Mouse (Mus musculus) hindbrain, embryonic 12.5 days (tissue): ENCODE measurements around the gene Nos2. TPM values are rescaled to one million over a fixed set of nuclear protein-coding genes. Genes with fewer than 3 reads are reported as not detected.
"Not testable (repeated sequence)": the region's sequence is repeated elsewhere in the genome, so short reads cannot be mapped to it uniquely, and the experiment has no call there.

Source experiments
- ATAC-seq: fragments of 200-750 bp; cut with Nextera tagmentation; 2 replicates; pipeline ENCODE4 v1.8.0; 2017; ENCODE audit warnings: moderate TSS enrichment; ENCODE audit not compliant: low FRiP score
- H3K27ac ChIP-seq: fragments of 300-500 bp; sonication (generic); 2 replicates; pipeline ENCODE4 v1.5.1; 2016; ENCODE audit warnings: mild to moderate bottlenecking
- H3K27me3 ChIP-seq: fragments of 300-500 bp; sonication (generic); 2 replicates; pipeline ENCODE4 v1.6.1; 2016; ENCODE audit warnings: mild to moderate bottlenecking
- H3K36me3 ChIP-seq: fragments of 300-500 bp; sonication (generic); 2 replicates; pipeline ENCODE4 v1.6.1; 2016; ENCODE audit warnings: mild to moderate bottlenecking
- H3K4me1 ChIP-seq: fragments of 300-500 bp; sonication (generic); 2 replicates; pipeline ENCODE4 v1.6.1; 2016
- H3K4me2 ChIP-seq: fragments of 300-500 bp; sonication (generic); replicated peaks from 2 replicates; pipeline ENCODE4 v1.6.1; 2016; ENCODE audit warnings: mild to moderate bottlenecking
- H3K4me3 ChIP-seq: fragments of 300-500 bp; sonication (generic); 2 replicates; pipeline ENCODE4 v1.5.1; 2016; ENCODE audit warnings: mild to moderate bottlenecking
- H3K9ac ChIP-seq: fragments of 300-500 bp; sonication (generic); 2 replicates; pipeline ENCODE4 v1.6.1; 2016; ENCODE audit warnings: mild to moderate bottlenecking, moderate library complexity
- H3K9me3 ChIP-seq: fragments of 300-500 bp; sonication (generic); replicated peaks from 2 replicates; pipeline ENCODE4 v1.6.1; 2016; ENCODE audit warnings: mild to moderate bottlenecking
- WGBS: fragments of 180-500 bp; shearing (Covaris S2); methylation state at CpG from one replicate; pipeline ENCODE4 v1.1.7; 2016; 5-methylcytosine and 5-hydroxymethylcytosine counted together
- polyA plus RNA-seq: library from polyadenylated mRNA; unstranded; fragments of >200 nt; fragmentation: Nextera tagmentation; extraction: Ambion mirVana; gene quantifications from 2 replicates; pipeline ENCODE4 v1.2.1, GENCODE M21; 2016

Nos2 gene
- polyA plus RNA-seq, 1 experiment from 2014 or later, result 1.4 TPM

- 86% methylated on average over 12 of the region's 12 CpGs for WGBS
- Histone ChIP-seq H3K4me1 (no peaks in the 10 kb centered on the region), H3K27me3 (no peaks in the 10 kb centered on the region), H3K9me3 (no peaks in the 10 kb centered on the region), H3K27ac (no peak overlapping the region), H3K4me3 (no peak overlapping the region), H3K4me2 (no peak overlapping the region), H3K9ac (no peak overlapping the region), H3K36me3 (no peaks in the 10 kb centered on the region)
- no peak for ATAC-seq
These were observed 62.1 kb downstream of the Nos2 start for GRCm38 (mm10) chr11:78982513-78983291.

DNA sequence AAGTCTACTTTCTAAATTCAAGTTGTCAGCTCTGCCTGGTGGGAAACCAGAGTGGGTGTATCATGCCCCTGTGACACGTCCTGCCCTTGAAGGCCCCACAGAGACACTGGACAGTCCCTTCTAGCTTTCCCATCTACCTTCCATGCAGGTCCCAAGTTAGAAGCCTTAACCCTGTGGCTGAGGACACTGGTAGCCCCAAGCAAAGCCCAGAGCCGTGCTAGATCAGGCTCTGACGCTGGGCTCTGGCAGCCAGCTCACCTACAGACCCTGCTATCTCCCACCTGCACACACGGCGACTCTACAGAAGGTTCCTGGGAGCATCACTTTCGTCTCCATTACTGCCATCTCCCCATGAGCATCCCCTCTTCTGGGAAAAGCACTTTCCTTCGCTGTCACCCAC, 63.0 kb downstream of the Nos2 start:
- Histone ChIP-seq H3K4me3 (no peak overlapping the region), H3K36me3 (no peaks in the 10 kb centered on the region), H3K27me3 (no peaks in the 10 kb centered on the region), H3K4me2 (no peak overlapping the region), H3K9me3 (no peaks in the 10 kb centered on the region), H3K4me1 (no peaks in the 10 kb centered on the region), H3K9ac (no peak overlapping the region), H3K27ac (no peak overlapping the region)
- 89% methylated on average over 7 of the region's 7 CpGs for WGBS
- ATAC-seq, result no peak

- ATAC-seq, result no peak
- no peaks in the 10 kb centered on the region for H3K36me3 ChIP-seq
These were observed 64.0 kb downstream of the Nos2 start, which contains the start of gene Lgals9 for GRCm38 (mm10) chr11:78984483-78985177. Lgals9 (minus strand) TSS chr11:78984946.

DNA sequence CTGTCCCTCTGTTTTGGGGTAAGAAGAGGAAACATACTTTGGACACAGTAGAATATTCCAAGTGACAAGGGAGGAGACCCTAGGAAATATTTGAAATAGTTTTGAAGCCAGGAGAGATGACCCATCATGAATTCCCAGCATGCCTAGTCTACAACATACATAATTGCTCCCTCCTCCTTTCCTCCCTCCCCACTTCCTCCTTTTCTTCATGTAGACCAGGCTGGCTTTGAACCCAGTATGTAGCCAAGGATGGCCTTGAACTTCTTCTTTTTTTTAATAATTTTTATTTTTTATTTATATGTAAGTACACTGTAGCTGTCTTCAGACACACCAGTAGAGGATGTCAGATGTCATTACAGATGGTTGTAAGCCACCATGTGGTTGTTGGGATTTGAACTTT, 64.9 kb downstream of the Nos2 start:
- Histone ChIP-seq H3K9ac (no peak overlapping the region), H3K27me3 (no peaks in the 10 kb centered on the region), H3K4me2 (no peak overlapping the region), H3K4me1 (no peaks in the 10 kb centered on the region), H3K9me3 (no peaks in the 10 kb centered on the region; the same call in 1 of the 2 replicates), H3K36me3 (no peaks in the 10 kb centered on the region), H3K27ac (no peak overlapping the region), H3K4me3 (no peak overlapping the region)
- no peak for ATAC-seq

More at GRCm38 (mm10) chr11:78984483-78985177, 64.0 kb downstream of the Nos2 start, which contains the start of gene Lgals9:
- no peaks in the 10 kb centered on the region for H3K27me3 ChIP-seq
- no peaks in the 10 kb centered on the region for H3K9me3 ChIP-seq
- H3K27ac ChIP-seq, result no peak within 1 kb of the TSS
- no peaks in the 10 kb centered on the region for H3K4me1 ChIP-seq
- no peak within 1 kb of the TSS for H3K9ac ChIP-seq
- H3K4me3 ChIP-seq, result no peak within 1 kb of the TSS
- WGBS, result 80% methylated on average over 10 of the region's 10 CpGs
- no peak within 1 kb of the TSS for H3K4me2 ChIP-seq

- no peak overlapping the region for H3K27ac ChIP-seq
- H3K36me3 ChIP-seq, result no peaks in the 10 kb centered on the region
- WGBS, result 89% methylated on average over 10 of the region's 10 CpGs
- H3K9me3 ChIP-seq, result no peaks in the 10 kb centered on the region; the same call in 1 of the 2 replicates
- no peak overlapping the region for H3K9ac ChIP-seq
- no peak overlapping the region for H3K4me3 ChIP-seq
- no peaks in the 10 kb centered on the region for H3K4me1 ChIP-seq
- H3K27me3 ChIP-seq, result no peaks in the 10 kb centered on the region
- ATAC-seq, result no peak
- H3K4me2 ChIP-seq, result no peak overlapping the region
These were observed 65.9 kb downstream of the Nos2 start for GRCm38 (mm10) chr11:78986311-78987002.

DNA sequence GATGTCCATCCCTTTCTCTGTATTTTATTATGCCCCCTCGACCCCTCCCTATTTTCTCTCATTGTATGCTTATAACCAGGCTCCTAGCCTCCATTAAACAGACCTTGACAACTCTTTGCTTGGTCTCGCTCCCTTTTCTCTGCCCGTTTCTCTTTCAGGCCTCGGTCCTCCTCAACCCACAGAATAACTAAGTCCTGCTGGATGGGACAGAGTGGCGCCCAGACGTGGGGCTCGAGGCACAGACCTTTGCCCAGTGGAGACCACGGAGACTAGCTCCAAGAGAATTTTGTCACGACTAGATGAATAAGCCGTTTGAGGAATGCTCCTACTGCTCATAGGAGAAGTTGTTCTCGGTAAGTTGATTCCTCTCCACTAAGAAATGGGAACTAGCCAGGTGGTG, 68.6 kb downstream of the Nos2 start:
- H3K27ac ChIP-seq, H3K27me3 ChIP-seq, H3K4me2 ChIP-seq, H3K4me1 ChIP-seq, H3K36me3 ChIP-seq, H3K4me3 ChIP-seq, H3K9ac ChIP-seq, ATAC-seq, H3K9me3 ChIP-seq: not testable (repeated sequence)
- WGBS, result 94% methylated on average over 11 of the region's 11 CpGs

DNA sequence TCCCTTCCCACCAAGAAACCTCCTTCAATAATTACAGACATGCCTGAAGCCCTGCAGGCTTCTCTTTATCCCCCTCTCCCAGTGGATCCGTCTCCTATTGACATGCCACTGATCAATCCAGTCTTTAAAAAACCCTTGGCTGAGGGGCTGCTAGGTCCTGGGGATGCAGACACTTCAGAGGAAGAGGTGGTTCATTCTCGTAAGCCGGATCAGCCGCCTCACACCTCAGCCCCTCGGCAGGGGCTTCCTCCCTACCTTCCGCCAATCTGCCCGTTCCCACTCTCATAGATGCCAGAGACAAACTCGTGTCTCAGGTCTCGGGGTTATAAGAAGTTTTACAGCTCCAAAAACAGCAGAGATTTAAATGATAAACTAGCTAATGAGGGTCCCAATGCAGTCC, 69.5 kb downstream of the Nos2 start:
- no peak for ATAC-seq
- H3K4me2 ChIP-seq, result no peak overlapping the region
- whole genome bisulfite sequencing, result 91% methylated on average over 9 of the region's 9 CpGs

GRCm38 (mm10) chr11:78990875-78991543, 70.4 kb downstream of the Nos2 start:
- H3K9me3 ChIP-seq, H3K4me3 ChIP-seq: not testable (repeated sequence)
- WGBS, result 75% methylated on average over 5 of the region's 5 CpGs

More for the DNA sequence above, 69.5 kb downstream of the Nos2 start:
- H3K36me3 ChIP-seq, result no peaks in the 10 kb centered on the region
- H3K27ac ChIP-seq, result no peak overlapping the region
- H3K4me1 ChIP-seq, result no peaks in the 10 kb centered on the region
- H3K9ac ChIP-seq, result no peak overlapping the region
- H3K27me3 ChIP-seq, result no peaks in the 10 kb centered on the region
- no peak overlapping the region for H3K4me3 ChIP-seq
- H3K9me3 ChIP-seq, result no peaks in the 10 kb centered on the region; the same call in 1 of the 2 replicates

GRCm38 (mm10) chr11:78999118-78999517, 78.5 kb downstream of the Nos2 start:
- no peak for ATAC-seq
- Histone ChIP-seq H3K27ac (no peak overlapping the region), H3K9me3 (no peaks in the 10 kb centered on the region; the same call in 1 of the 2 replicates), H3K9ac (no peak overlapping the region), H3K27me3 (no peaks in the 10 kb centered on the region), H3K4me2 (no peak overlapping the region), H3K4me3 (no peak overlapping the region), H3K36me3 (no peaks in the 10 kb centered on the region), H3K4me1 (peaks cover 4% of the 10 kb centered on the region; the same call in 1 of the 2 replicates)
- 30% methylated on average over 5 of the region's 6 CpGs for WGBS

More at GRCm38 (mm10) chr11:78990875-78991543, 70.4 kb downstream of the Nos2 start:
- H3K9ac ChIP-seq, H3K27ac ChIP-seq, ATAC-seq, H3K27me3 ChIP-seq, H3K4me2 ChIP-seq, H3K36me3 ChIP-seq, H3K4me1 ChIP-seq: not testable (repeated sequence)

- WGBS, result 94% methylated on average over 4 of the region's 4 CpGs
- H3K9me3 ChIP-seq, result no peaks in the 10 kb centered on the region; the same call in 1 of the 2 replicates
- no peak overlapping the region for H3K4me3 ChIP-seq
- H3K9ac ChIP-seq, result no peak overlapping the region
- no peaks in the 10 kb centered on the region for H3K36me3 ChIP-seq
- H3K27me3 ChIP-seq, result no peaks in the 10 kb centered on the region
- no peak for ATAC-seq
- peaks cover 4% of the 10 kb centered on the region; the same call in 1 of the 2 replicates for H3K4me1 ChIP-seq
- no peak overlapping the region for H3K4me2 ChIP-seq
- no peak overlapping the region for H3K27ac ChIP-seq
These were observed 81.3 kb downstream of the Nos2 start for GRCm38 (mm10) chr11:79001871-79002270.

- no peak for ATAC-seq
- Histone ChIP-seq H3K36me3 (no peaks in the 10 kb centered on the region), H3K27ac (no peak overlapping the region)
These were observed 82.0 kb downstream of the Nos2 start for GRCm38 (mm10) chr11:79002551-79002951.

More at GRCm38 (mm10) chr11:79002551-79002951, 82.0 kb downstream of the Nos2 start:
- 71% methylated on average over 5 of the region's 5 CpGs for WGBS
- Histone ChIP-seq H3K4me2 (no peak overlapping the region), H3K9ac (no peak overlapping the region), H3K4me1 (peaks cover 4% of the 10 kb centered on the region; the same call in 1 of the 2 replicates), H3K4me3 (no peak overlapping the region), H3K27me3 (no peaks in the 10 kb centered on the region), H3K9me3 (no peaks in the 10 kb centered on the region)
